Mouse (Mus musculus) liver, embryonic 14.5 days (tissue): ENCODE results near the gene Erich6.
A peak's percentile ranks its signal among the peaks of the same experiment; 100 is the strongest.

Source experiments
- CTCF ChIP-seq: IDR thresholded peaks from 2 replicates; pipeline ENCODE4 v1.5.1; 2016; ENCODE audit warnings: antibody characterized with exemption, low read depth, control low read depth
- EP300 ChIP-seq: IDR thresholded peaks from 2 replicates; pipeline ENCODE4 v1.6.1; 2016; ENCODE audit warnings: antibody characterized with exemption, low read depth

DNA sequence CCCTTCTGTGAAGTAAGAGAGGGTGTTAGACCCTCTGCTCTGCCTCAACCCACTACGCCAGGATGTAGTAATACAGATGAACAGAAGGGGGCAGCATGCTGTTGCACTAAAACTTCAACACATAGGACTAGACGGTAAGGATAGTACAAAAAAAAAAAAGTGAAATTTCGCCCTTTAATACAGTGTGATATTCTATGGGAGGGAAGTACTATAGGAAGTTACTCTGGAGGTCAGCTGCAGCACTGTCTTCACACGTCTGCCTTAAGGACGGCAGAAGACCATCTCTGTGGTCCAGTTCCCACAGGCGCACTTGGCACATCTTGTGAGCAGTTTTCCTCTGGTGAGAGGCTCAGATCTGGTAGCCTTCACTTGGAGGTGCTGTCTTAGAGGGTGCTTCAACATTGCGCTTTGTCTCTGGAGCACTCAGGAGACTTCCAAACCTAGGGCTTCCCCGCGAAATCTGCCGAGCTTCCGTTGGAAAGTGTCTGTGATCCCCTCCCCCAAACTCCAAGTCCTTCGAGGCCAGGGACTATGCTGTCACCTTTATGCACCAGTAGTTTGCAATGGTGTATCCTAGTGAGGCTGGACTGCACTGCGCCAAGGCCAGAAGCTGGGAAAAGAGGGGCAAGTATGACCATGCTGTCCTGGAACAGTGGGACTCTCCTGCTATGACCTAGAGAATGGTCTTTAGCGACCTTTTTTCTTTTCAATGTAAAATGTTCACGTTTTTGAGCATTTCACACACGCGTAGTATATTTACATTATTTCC lies 18.5 kb upstream of the Erich6 start:
- TF ChIP-seq EP300 = no peak
- peak; percentile 68 for TF ChIP-seq CTCF
